Mouse (Mus musculus): ENCODE measurements around the gene Epb41l3.

DNA sequence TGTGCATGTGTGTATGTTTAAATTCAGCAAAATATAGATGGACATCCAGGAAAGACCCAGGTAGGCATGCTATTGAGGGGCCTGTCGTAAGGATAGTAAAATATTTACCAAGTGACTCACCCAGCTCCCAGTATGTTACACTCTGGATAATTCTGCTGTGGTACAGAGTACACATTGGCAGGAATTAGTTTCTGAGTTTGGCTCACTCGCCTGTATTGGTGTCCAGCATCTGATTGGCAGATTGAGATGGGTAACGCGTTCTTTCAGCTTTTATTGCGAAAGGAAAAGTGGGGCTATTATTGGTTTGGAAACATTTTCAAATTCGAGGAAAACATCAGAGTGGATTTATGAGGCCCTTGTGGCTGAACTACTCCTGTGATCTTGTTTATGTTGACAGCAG is 145.9 kb downstream of the Epb41l3 start:
- TF ChIP-seq EP300 (IDR thresholded peaks at IDR 0.05; ENCODE audit: low read depth) (no peak), CTCF (IDR thresholded peaks at IDR 0.05; ENCODE audit: low read depth) (no peak)

Data from heart, postnatal 0 days (tissue).